ENCODE assay signal across 9 mouse cellular contexts in the genomic region with DNA sequence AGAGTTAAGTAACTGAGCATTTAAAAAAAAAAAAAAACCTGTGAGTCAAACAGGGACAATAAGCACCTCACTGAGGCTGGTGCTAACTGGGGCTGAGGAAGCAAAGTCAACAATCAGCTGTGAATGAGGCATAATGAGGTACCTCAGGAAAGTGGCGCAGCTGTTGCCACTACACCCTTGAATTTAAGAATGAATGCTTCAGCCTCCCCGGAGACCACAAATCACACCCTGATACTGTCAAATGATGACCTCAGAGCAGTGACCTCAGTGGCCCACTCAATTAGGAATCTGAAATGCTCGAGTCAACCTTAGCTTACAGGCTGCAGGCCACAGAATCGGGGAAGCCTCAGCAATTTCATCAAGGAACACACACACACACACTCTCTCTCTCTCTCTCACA. TPM values are rescaled to one million over a fixed set of nuclear protein-coding genes. Genes with fewer than 3 reads are reported as not detected.
DNase-seq lines count a peak whose midpoint lies in the region; ATAC-seq and TF ChIP-seq lines count a peak whose summit lies in the region.
"Had no signal": no experiment of that assay in that cellular context is flagged by ENCODE, and none has a peak within 500 bp of the region (broad histone marks: within the 10 kb centered on the region; RNA-seq: fewer than 3 reads in every experiment).

No protein-coding gene starts in this region.

- H3K9ac ChIP-seq in forebrain, embryonic 15.5 days (replicated peaks), result peak overlapping the region; percentile 97
- H3K9ac ChIP-seq in intestine, postnatal 0 days (ENCODE audit: low read depth, low read length), result no peak overlapping the region
- H3K9ac ChIP-seq: liver, embryonic 15.5 days had no signal

- DNase-seq in testis, postnatal 10 days (ENCODE audit: low spot score), result no peak
- peak; percentile 44 for DNase-seq in midbrain, embryonic 10.5 days (ENCODE audit: low spot score)
- no peak for DNase-seq in layer of hippocampus, postnatal 14 days (ENCODE audit: low spot score in 2 of 2)
- no peak for DNase-seq in layer of hippocampus, adult 11-12 months (ENCODE audit: low spot score)
- DNase-seq in urinary bladder, adult 2 months (ENCODE audit: low spot score), result no peak

- no peak for TF ChIP-seq POLR2A in testis, adult 2 months (IDR thresholded peaks at IDR 0.05; ENCODE audit: control insufficient read depth, low read depth, low read length)

- no peaks in the 10 kb centered on the region for H3K36me3 ChIP-seq in testis, adult 2 months (ENCODE audit: control insufficient read depth, insufficient read depth, low read length)
- peaks cover 24% of the 10 kb centered on the region for H3K36me3 ChIP-seq in forebrain, embryonic 15.5 days
- H3K36me3 ChIP-seq in intestine, postnatal 0 days (ENCODE audit: control insufficient read depth, insufficient read depth), result no peaks in the 10 kb centered on the region
- peaks cover 34% of the 10 kb centered on the region for H3K36me3 ChIP-seq in midbrain, embryonic 10.5 days
- H3K36me3 ChIP-seq: liver, embryonic 15.5 days had no signal

- no peaks in the 10 kb centered on the region for H3K9me3 ChIP-seq in forebrain, embryonic 15.5 days
- H3K9me3 ChIP-seq in intestine, postnatal 0 days (ENCODE audit: control insufficient read depth), result no peaks in the 10 kb centered on the region
- no peaks in the 10 kb centered on the region for H3K9me3 ChIP-seq in midbrain, embryonic 10.5 days (replicated peaks)
- H3K9me3 ChIP-seq: liver, embryonic 15.5 days had no signal

- 9% methylated on average over 4 of the region's 4 CpGs for WGBS in forebrain, embryonic 15.5 days
- WGBS in intestine, postnatal 0 days, result 51% methylated on average over 4 of the region's 4 CpGs
- WGBS in midbrain, embryonic 10.5 days, result 19% methylated on average over 4 of the region's 4 CpGs

- ATAC-seq in forebrain, embryonic 15.5 days (replicated peaks), result no peak
- no peak for ATAC-seq in intestine, postnatal 0 days

- no peak for TF ChIP-seq CTCF in testis, adult 2 months (IDR thresholded peaks at IDR 0.05; ENCODE audit: control insufficient read depth, insufficient read depth, insufficient replicate concordance, low read depth, low read length)
- TF ChIP-seq CTCF in intestine, postnatal 0 days (IDR thresholded peaks at IDR 0.05; ENCODE audit: low read depth), result no peak

- H3K4me1 ChIP-seq in testis, adult 2 months (ENCODE audit: control insufficient read depth, insufficient read depth, low read length), result peaks cover 14% of the 10 kb centered on the region
- H3K4me1 ChIP-seq in forebrain, embryonic 15.5 days, result peaks cover 46% of the 10 kb centered on the region
- H3K4me1 ChIP-seq in intestine, postnatal 0 days (replicated peaks; ENCODE audit: control insufficient read depth, insufficient read depth, low read length), result no peaks in the 10 kb centered on the region
- H3K4me1 ChIP-seq in midbrain, embryonic 10.5 days, result peaks cover 51% of the 10 kb centered on the region

- H3K27me3 ChIP-seq in testis, adult 2 months (ENCODE audit: control insufficient read depth, insufficient read depth, low read length), result no peaks in the 10 kb centered on the region; the same call in 1 of the 2 replicates
- H3K27me3 ChIP-seq in forebrain, embryonic 15.5 days, result no peaks in the 10 kb centered on the region
- H3K27me3 ChIP-seq in intestine, postnatal 0 days (replicated peaks; ENCODE audit: control insufficient read depth, insufficient read depth, low read length), result peaks cover 12% of the 10 kb centered on the region; the same call in 1 of the 2 replicates
- no peaks in the 10 kb centered on the region for H3K27me3 ChIP-seq in midbrain, embryonic 10.5 days (ENCODE audit: low read depth, poor library complexity, severe bottlenecking)

- peak overlapping the region; percentile 67 for H3K4me2 ChIP-seq in forebrain, embryonic 15.5 days (replicated peaks)
- H3K4me2 ChIP-seq in intestine, postnatal 0 days (replicated peaks; ENCODE audit: low read depth), result peak overlapping the region; percentile 78; the same call in 1 of the 2 replicates
- H3K4me2 ChIP-seq: liver, embryonic 15.5 days had no signal

- no peak overlapping the region for H3K4me3 ChIP-seq in testis, adult 2 months (ENCODE audit: control insufficient read depth, low read depth, low read length)
- H3K4me3 ChIP-seq in forebrain, embryonic 15.5 days, result peak overlapping the region; percentile 94
- H3K4me3 ChIP-seq in intestine, postnatal 0 days (ENCODE audit: low read depth, low read length), result no peak overlapping the region
- peak overlapping the region; percentile 83 for H3K4me3 ChIP-seq in midbrain, embryonic 10.5 days
- H3K4me3 ChIP-seq: liver, embryonic 15.5 days had no signal

- peak overlapping the region; percentile 43; the same call in 1 of the 2 replicates for H3K27ac ChIP-seq in testis, adult 2 months (ENCODE audit: control insufficient read depth, insufficient read depth, low read depth, low read length)
- H3K27ac ChIP-seq in forebrain, embryonic 15.5 days (replicated peaks), result peak overlapping the region; percentile 98
- H3K27ac ChIP-seq in intestine, postnatal 0 days (ENCODE audit: low read depth, low read length), result no peak overlapping the region
- H3K27ac ChIP-seq in midbrain, embryonic 10.5 days (replicated peaks), result peak overlapping the region; percentile 97
- H3K27ac ChIP-seq: liver, embryonic 15.5 days had no signal

RNA-seq across cellular contexts. Expression of a gene that starts 5.0 kb away (rescaled TPM):
- 0.94 and 1.2 TPM in 2 replicates for polyA plus RNA-seq in testis, adult 2 months (2012; rRNA removed)
- polyA plus RNA-seq in forebrain, embryonic 15.5 days (2015; fragmentation: Nextera tagmentation; extraction: Ambion mirVana), result 96.2 and 105 TPM in 2 replicates
- 11.2 and 12.2 TPM in 2 replicates for polyA plus RNA-seq in intestine, postnatal 0 days (2015; fragmentation: Nextera tagmentation; extraction: Ambion mirVana)
- polyA plus RNA-seq in midbrain, embryonic 10.5 days (2016; fragmentation: Nextera tagmentation; extraction: Ambion mirVana), result 46.5 and 59.2 TPM in 2 replicates
- 10 to 100 TPM; 51.9 to 54.6 TPM for total RNA-seq in layer of hippocampus, postnatal 14 days (2021)
- 5.7 and 6.1 TPM in 2 replicates for polyA plus RNA-seq in urinary bladder, adult 2 months (2012; rRNA removed)

Comparison
In these comparisons a context has a peak if more than half of its experiments do, and no peak if none do; other contexts are left out.
1. H3K4me3 ChIP-seq: peak in forebrain, embryonic 15.5 days (single experiment) and midbrain, embryonic 10.5 days (single experiment); none in testis, adult 2 months (single experiment) and intestine, postnatal 0 days (single experiment).